Mouse (Mus musculus) brain, adult 2 months (tissue): ENCODE results near the gene Xdh.
A peak's percentile ranks its signal among the peaks of the same experiment; 100 is the strongest.
"Not testable (repeated sequence)": the region's sequence is repeated elsewhere in the genome, so short reads cannot be mapped to it uniquely, and the experiment has no call there.

ENCODE experiments used
- DNase-seq: peaks from one replicate; pipeline ENCODE4 v3.0.0; 2011; ENCODE audit warnings: low read depth, low spot score

Gene Xdh

DNA sequence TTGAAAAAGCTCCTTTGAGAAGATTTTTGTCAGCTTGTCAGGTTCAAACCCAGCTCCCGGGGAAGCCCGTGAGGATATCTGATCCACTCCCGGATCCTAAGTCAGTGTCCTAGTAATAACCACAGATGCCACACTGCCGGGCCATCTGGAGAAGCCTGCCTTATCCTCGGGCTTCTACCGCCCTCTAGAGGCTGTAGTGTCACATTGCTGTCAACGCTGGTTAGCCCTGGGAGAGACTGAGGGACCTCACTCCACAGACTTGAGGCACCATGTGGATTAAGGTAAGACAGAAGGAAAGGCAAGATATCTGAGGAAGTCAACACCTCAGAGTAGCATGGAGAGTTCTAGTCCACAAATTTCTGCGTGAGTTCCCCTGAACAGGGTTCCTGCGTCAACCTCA, 67.8 kb downstream of the Xdh start:
- DNase-seq, result peak; percentile 93

DNA sequence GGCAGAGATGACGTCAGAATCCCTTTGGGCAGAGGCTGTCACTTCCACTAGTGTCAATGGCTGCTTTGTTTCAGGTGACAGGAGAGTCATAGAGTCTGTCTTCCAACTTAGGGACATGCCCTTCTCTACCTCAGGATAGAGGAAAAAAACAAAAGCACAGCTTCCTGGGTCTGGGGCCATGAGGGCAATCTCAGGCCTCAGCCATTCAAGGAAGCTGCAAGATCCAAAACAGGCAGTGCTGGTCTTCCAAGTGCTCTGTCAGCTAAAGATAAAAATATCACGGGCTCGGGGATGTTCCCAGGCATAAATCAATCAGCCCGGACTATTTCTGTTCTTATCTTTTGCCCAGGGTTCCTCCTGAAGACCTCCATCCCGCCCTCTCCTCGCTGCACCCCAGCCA, 68.7 kb downstream of the Xdh start:
- DNase-seq, result no peak

DNA sequence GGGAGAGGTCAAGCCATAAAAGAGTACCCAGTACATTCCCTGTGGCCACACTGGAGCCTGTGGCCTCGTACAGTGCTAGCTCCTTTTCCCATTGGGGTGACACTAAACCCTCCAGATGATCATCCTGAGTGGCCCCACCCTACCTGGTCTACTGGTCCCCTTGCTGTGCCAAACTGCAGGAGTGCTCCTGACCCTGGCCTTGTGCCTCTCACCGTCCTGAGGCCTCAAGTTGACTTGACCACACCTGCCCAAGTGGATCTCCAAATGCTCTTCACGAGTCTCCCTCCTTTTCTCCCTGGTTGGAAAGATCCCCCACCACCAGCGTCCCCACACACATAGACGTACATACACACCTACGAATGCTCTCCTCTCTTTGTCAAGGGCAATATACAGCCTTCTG, 69.7 kb downstream of the Xdh start:
- no peak for DNase-seq

DNA sequence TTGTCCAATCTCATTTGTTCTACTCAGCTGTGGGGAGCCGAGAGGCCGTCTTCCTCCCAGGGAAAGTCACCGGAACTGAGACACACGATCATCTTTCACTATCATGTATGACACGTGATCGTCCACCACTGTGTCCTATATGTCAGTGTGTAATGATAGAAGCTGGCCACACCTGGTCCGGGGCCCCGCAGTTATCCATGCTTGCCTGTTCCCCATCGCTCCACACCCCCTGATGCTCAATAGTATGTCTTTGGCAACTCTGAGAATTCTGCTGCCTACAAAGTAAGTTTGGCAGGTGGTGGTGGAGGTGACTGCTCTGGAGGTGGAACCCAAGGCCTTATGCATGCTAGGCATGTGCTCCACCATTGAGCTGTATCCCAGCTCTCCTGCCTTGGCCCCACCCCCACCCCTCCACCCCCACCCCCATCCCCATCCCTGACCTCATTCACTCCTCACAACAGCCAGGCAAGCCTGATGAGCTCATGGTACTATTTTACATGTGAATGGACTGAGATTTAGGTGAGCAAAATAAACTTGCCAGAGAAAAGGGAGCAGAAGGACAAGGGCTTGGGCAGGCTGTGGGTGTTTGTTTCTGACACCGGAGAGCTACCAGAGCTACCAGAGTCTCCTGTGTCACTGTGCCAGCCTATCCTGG, 70.6 kb downstream of the Xdh start:
- no peak for DNase-seq

DNA sequence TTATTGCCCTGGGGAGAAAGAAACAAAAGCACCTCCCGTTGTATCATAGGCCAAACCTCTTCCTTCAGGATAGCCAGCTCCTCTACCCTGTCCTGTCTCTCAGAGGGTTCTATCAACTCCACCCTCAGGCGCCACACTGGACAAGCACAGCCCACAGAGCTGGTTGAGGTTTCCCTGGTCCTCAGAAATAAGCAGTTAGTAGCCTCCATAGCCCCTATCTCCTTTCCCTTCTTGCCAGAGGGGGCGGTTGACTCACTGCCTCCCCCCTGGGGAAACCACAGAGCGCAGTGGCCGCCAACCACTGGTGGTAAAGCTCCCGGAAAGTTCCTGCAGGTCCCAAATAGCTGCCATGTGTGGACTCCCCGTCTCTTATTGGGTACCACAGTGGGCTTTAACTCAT, 74.3 kb downstream of the Xdh start:
- no peak for DNase-seq

DNA sequence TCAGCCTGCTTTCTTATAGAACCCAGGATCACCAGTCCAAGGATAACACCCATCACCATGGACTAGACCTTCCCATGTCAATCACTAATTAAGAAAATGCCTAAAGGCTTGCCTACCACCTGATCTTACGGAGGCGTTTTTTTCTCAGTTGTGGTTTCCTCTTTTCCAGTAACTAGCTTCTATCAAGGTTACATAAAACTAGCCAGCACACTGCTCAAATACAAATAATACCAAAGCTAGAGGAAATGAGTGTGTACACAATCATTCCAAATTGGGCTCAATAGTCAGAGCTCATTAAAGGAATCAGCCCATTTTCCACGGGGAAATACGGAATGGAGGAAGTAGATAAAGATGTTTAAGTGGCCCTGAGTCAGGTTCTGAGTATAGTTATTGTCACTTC, 74.7 kb downstream of the Xdh start:
- no peak for DNase-seq

DNA sequence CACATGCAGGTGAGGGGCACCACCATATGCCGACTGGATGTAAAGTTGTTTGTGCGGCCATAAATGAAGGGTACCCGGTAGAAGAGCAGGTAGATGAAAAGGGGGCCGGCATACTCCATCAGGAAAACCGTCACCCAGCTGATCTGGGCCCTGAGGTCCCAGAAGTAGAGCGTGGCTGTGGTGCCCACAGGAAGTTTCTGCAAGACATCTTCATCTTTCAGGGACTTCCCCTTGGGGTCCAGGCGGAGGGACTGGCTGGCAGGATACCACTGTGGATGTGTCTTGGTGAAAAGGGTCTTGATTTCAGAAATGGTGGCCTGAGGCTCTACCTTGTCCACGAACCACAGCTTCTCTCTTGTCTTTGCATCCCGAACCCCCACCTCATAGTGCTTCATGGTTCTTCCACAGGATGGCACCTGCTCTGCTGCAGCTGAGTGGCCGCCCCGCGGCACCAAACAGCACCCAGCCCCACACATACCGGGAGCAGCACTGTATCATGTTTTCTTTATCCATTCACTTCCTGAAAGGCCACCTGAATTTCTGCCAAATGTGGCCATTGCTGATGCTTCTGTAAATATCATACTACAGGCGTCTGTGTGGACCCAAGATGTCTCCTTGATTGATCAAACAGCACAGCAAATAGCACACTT, 78.9 kb downstream of the Xdh start:
- DNase-seq, result no peak

DNA sequence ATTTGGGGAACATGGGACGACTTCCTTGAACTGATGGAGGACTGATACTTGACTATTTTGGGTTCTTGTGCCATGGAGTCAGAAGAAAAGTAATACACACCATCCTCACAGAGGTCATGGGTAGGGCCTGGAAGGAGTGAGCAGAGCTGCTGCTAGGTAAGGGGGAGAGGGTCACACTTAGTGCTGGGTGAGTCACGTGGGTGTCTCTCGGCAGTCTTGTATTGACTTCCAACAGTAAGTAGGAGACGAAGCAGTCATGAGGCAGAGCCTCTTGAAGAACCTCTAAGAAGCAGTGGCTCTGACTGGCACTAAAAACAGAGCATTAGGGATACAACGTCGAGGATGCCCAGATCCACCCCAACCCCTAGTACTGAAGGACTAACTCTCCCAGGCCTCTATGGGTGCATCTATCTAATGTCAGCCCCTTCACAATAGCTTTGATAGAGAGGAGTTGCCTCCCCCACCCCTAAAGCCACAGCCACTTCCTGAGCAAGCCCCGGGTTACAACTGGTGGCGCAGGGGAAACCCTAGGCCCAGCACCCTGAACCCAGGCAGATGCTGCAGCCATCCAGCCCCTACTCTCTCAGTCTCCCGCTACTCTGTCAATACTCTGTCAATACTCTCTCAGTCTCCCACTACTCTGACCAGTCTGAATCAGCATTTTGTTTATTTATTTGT, 80.8 kb downstream of the Xdh start:
- DNase-seq, result no peak

DNA sequence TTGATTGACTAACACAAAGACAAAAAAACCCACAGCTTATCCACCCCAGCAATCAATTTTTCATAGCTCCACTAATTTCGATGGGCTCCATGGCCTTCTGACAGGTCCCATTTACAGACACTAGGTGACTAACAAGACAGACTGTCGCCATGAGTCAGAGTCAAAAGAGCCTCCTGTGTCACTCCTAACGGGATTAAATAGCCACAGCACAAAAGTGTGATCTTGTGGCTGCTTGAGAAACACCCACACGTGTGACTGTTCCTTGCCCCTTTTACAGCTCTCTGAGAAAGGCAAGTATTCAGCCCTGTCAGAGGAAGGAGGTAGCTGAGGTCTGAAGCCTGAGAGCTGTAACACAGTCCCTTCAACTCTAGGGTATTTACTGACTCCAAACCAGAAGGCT, 96.3 kb downstream of the Xdh start:
- DNase-seq, result peak; percentile 65

DNA sequence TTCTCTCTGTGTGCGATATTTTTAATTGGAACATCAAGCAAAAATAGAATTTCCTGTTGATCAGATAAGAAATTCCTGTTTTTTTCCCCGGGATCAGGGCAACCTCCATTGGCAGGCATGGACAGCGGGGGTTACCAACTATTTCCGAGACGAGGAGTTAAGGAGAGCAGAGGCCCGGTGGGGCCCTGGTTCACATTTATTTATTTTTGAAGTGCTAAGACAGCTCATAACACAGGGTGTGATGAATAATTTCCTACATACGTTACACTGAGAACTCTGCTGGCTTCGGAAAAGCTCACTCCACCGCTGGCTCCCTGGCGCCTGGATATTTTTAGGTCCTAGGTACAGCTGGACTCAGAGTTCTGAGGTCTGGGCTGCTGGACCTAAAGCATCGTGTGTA, 97.0 kb downstream of the Xdh start:
- peak; percentile 27 for DNase-seq

DNA sequence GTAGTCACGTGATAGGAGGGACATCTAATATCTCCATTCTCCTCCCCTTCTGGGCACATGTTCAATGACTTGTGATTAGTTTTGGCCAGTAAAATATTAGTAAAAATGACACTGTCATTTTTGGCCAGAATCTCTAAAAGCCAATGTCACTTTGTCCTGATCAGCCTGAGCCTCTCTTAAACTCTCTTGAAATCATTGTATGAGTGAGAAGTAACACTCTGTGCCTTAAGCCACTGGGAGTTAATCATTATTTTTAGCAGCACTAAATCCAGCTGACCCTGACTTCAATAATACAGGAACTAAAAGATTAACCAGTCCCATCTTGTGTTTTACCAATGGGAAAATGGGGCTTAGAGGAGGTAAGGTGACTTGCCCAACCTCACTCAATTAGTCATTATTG, 102.6 kb downstream of the Xdh start:
- DNase-seq, result no peak

DNA sequence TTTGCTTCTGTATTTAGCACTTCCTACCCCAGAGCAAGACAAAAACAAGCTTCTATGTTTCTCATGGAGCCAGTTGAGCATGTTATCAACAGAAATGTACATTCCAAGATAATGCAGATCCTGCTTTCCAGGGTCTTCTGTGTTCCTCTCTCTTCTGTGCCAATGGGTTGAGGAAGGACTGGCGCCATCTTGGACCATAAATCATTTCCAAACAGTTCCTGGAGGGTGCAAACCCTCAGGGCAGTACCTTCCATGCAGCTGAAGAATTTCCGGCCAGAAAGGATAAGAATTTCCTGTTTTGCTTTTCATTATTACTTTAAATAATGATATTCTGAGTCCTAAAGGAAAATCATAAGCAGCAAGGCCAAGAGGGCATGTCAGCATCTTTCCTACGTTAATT, 104.4 kb downstream of the Xdh start:
- DNase-seq, result no peak

DNA sequence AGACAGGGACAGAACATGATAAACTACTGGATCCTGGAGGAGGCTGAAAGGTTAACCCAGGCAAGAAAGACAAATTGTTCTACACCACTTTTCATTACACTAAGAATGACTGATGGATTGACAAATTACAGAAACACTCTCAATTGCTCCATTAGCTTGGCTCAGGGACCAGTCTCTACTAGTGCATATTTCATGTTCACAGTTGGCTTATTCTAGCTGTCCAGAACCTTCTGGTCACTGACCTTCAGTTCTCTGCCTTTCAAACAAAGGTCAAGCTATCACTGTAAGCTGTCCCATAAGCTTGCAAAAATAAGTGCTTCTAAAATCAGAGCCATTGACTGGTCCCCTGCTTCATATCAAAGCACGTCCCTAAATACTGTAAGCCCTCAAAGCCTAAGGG, 107.0 kb downstream of the Xdh start:
- DNase-seq, result no peak

DNA sequence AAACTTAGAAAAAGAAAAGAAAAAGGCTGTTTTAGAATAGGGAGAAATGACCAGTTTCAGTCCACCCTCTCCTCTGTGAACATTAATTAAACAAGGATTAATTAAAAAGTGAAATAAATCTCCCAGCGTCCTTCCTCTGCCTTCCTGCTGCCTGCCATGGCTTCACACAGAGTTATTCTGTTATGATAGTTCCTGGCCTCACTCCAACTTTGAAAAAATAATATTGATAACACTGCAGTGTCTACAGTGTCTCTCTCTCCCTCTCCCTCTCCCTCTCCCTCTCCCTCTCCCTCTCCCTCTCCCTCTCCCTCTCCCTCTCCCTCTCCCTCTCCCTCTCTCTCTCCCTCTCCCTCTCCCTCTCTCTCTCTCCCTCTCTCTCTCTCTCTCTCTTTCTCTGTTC, 110.1 kb downstream of the Xdh start:
- not testable (repeated sequence) for DNase-seq

DNA sequence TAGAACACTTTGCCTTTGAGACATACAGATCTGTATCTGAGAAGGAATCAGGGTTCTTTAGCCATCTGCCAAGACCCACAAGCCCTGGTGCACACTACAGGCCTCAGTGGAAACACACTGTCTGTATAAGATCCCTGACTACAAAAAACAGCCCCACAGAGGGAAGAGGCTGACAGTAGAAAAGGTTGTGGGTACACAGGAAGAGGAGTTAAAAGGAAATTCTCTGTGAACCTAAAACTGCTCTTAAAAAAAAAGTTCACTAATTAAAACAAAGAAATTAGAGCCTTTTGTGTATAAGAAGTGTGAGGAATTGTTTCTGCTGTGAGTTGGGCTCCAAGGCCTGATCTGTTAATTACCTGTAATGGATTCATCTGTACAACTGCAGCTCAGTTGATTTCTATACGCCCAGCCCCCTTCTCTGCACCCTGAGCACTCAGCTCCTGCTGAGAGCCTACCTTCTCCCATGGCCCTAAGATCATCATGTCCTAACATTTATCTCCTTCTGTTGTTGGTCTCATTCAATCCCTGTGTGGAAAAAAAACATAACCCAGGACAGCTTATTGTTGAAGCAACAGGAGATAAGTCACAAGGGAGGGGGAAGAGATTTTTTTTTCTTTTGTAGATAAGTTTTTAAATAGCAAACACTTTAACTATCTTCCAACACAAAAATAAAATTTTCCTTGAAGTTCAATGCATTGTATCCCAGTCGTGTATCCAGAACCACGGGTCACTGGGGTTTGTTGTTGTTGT, 110.7 kb downstream of the Xdh start:
- DNase-seq, result no peak

DNA sequence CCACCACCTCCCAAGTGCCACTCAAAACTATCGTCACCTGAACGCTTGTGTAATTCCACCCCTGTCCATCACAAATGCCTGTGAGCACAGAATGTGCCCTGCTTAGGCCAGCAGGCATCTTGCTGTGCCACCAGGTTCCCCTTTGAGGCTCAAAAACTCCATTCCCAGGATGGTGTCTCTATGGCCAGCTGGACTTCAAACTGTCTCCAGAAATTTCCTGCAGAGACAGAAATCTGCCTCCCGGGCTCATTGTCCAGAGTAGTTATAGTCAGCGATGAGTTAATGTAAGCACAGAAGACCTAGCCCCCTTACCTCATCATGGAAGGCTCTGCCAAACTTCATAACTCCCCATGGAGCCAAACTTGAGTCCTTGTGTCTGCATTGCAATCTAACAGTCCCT, 112.8 kb downstream of the Xdh start:
- peak; percentile 74 for DNase-seq

DNA sequence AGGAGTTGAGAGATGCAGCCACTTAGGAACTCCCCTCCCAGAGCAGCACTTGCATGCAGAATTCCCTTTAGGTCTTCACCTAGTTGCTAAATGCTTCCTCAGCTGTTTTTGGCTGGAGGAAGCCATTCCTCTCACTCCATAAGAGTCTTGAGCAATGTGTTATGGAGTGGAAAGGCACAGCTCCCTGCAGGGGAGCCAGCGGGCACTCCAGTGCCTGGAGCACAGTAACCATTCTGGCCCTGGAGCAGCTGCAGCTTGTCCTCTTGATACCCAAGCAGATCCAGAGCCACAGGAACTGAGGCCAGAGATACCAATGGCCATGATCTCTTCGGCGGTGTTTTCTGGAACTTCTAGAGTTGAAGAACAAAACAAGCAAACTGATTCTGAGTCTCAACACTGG, 113.4 kb downstream of the Xdh start:
- no peak for DNase-seq
